Mouse (Mus musculus) testis, adult 2 months (tissue): ENCODE results near the gene Rsu1. TPM values are rescaled to one million over a fixed set of nuclear protein-coding genes. Genes with fewer than 3 reads are reported as not detected.
"Not testable (repeated sequence)": the region's sequence is repeated elsewhere in the genome, so short reads cannot be mapped to it uniquely, and the experiment has no call there.

Source experiments
- H3K27ac ChIP-seq: fragments of 200-500 bp; 2 replicates; pipeline ENCODE4 v1.5.1; 2012; ENCODE audit warnings: low read depth, low read length; ENCODE audit not compliant: control insufficient read depth, insufficient read depth
- H3K27me3 ChIP-seq: fragments of 200-500 bp; 2 replicates; pipeline ENCODE4 v1.6.1; 2012; ENCODE audit warnings: mild to moderate bottlenecking, low read length, moderate library complexity; ENCODE audit not compliant: control insufficient read depth, insufficient read depth
- H3K36me3 ChIP-seq: fragments of 200-500 bp; 2 replicates; pipeline ENCODE4 v1.6.1; 2012; ENCODE audit warnings: mild to moderate bottlenecking, low read length; ENCODE audit not compliant: control insufficient read depth, insufficient read depth
- H3K4me1 ChIP-seq: fragments of 200-500 bp; 2 replicates; pipeline ENCODE4 v1.6.1; 2012; ENCODE audit warnings: low read length; ENCODE audit not compliant: control insufficient read depth, insufficient read depth
- H3K4me3 ChIP-seq: fragments of 200-500 bp; 2 replicates; pipeline ENCODE4 v1.5.1; 2012; ENCODE audit warnings: low read depth, mild to moderate bottlenecking, low read length, moderate library complexity, mixed read lengths; ENCODE audit not compliant: control insufficient read depth
- CTCF ChIP-seq: fragments of 200-500 bp; IDR thresholded peaks from 2 replicates; pipeline ENCODE4 v1.5.1; 2012; ENCODE audit warnings: low read depth, mild to moderate bottlenecking, inconsistent platforms, low read length, moderate library complexity; ENCODE audit not compliant: control insufficient read depth, insufficient read depth, insufficient replicate concordance
- POLR2A ChIP-seq: fragments of 200-500 bp; IDR thresholded peaks from 2 replicates; pipeline ENCODE4 v1.6.1; 2012; ENCODE audit warnings: low read depth, mild to moderate bottlenecking, inconsistent platforms, low read length, moderate library complexity; ENCODE audit not compliant: control insufficient read depth
- polyA plus RNA-seq: library from polyadenylated mRNA; depleted of rRNA; stranded (reverse); fragments of >200 nt; gene quantifications from 2 replicates; pipeline ENCODE4 v1.2.3, GENCODE M21; 2012

Rsu1 gene
- polyA plus RNA-seq, 1 experiment: 11.7 TPM

GRCm38 (mm10) chr2:13195540-13195939 lies 75.7 kb downstream of the Rsu1 start:
- no peak overlapping the region for H3K27ac ChIP-seq
- H3K27me3 ChIP-seq: no peaks in the 10 kb centered on the region
- no peak overlapping the region for H3K4me3 ChIP-seq
- H3K36me3 ChIP-seq: no peaks in the 10 kb centered on the region
- TF ChIP-seq POLR2A (no peak), CTCF (no peak)
- H3K4me1 ChIP-seq: no peaks in the 10 kb centered on the region

DNA sequence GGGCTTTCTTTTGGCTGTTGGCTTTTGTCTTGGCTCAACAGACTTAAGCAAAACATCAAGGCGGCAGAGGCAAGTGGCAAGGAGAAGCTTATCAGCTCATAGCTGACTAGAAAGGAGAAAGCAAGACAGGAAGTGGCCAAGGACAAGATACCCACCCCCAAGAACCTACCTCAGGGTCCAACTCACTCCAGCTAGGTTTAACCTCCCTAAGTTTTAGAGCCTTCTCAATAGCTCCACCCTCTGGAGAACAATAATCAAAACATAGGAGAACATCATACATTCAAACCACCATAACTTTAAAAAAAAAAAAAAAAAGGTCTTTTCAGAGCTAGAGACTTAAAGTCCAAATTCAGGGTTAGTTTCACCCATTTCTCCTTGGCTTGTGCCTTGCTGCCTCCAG lies 79.1 kb downstream of the Rsu1 start:
- Histone ChIP-seq H3K36me3 (no peaks in the 10 kb centered on the region), H3K27ac (no peak overlapping the region), H3K27me3 (no peaks in the 10 kb centered on the region), H3K4me1 (no peaks in the 10 kb centered on the region), H3K4me3 (no peak overlapping the region)
- TF ChIP-seq POLR2A (no peak), CTCF (no peak)

- H3K4me3 ChIP-seq: no peak overlapping the region
- H3K36me3 ChIP-seq: no peaks in the 10 kb centered on the region
- no peaks in the 10 kb centered on the region for H3K4me1 ChIP-seq
- H3K27me3 ChIP-seq: no peaks in the 10 kb centered on the region
- no peak overlapping the region for H3K27ac ChIP-seq
- TF ChIP-seq CTCF: no peak
- TF ChIP-seq POLR2A: no peak
Observed at GRCm38 (mm10) chr2:13190767-13191166, 80.4 kb downstream of the Rsu1 start.

- Histone ChIP-seq H3K27me3 (no peaks in the 10 kb centered on the region), H3K4me1 (no peaks in the 10 kb centered on the region), H3K36me3 (no peaks in the 10 kb centered on the region), H3K27ac (no peak overlapping the region), H3K4me3 (no peak overlapping the region)
- TF ChIP-seq CTCF: no peak
- no peak for TF ChIP-seq POLR2A
Observed at GRCm38 (mm10) chr2:13188831-13189495, 82.3 kb downstream of the Rsu1 start.

DNA sequence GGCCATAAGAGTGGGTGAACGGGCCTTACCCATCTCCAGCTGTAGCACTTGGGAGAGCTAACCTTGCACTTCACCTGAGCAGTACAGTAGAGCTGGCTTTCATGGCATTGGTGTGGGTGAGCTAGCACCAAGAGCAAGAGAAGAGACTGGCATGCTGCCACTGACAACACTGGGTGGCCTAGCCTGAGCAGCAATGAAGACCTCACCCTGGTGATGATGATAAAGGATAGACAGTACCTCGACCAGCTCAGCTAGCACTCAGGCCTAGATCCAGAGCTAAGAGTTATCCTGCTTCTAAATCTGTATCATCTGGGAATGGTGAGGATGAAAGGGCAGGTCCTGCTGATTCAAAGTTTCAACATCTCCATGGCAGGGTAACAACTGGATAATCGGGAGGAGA lies 88.1 kb downstream of the Rsu1 start:
- no peak for TF ChIP-seq CTCF
- TF ChIP-seq POLR2A: no peak
- Histone ChIP-seq H3K27me3 (no peaks in the 10 kb centered on the region), H3K36me3 (no peaks in the 10 kb centered on the region), H3K27ac (no peak overlapping the region), H3K4me1 (no peaks in the 10 kb centered on the region), H3K4me3 (no peak overlapping the region)

DNA sequence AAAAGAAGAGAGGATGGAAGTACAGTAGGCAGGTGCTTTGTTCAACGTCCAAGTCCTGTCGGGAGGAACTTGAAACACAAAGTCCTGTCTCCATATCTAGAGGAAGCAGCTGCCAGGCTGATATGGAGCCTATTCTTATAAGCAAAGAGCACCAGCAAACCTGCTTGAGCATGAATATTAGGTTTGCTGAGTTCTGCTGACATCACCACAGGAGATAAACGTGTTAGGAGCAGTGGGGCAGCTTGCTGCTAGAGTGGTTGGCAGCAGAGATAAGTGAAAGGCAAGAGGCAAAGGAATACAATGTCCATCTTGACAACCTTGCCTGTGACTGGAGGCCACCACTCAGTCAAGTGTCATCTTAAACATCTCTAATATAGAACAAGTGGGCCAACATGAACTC lies 89.3 kb downstream of the Rsu1 start:
- not testable (repeated sequence) for H3K27me3 ChIP-seq, H3K4me1 ChIP-seq, H3K4me3 ChIP-seq, H3K27ac ChIP-seq, H3K36me3 ChIP-seq

DNA sequence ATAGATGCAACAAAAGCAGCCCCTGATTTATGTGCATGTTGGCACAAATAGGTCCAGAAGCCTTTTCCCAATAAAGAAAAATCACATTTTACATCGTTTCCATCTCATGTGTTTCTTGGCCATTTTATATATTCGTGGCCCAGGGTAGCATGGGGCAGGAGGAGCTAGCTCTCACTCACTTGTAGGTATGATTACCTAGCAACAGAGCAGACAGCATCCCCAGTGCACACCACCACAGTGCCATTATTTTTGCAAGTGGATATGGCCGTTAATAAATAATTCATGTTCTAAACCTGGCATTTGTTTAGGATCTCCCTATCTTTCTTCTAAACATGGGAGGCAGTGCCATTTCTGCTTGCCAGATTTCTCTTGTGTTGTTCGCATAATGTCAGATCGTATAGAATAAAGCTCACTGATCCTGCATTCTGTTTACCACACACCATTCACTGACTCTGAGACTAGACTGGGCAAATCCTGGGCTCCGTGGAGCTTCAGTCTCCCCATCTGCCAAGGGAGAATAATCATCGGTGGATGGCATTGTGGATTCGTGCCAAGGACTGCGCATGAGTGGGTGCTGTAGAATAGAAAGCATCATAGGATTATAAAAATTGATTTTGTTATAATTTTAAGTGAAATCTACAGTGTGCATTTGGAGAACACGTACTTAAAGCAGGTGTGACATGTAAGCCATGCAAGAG lies 93.4 kb downstream of the Rsu1 start:
- no peaks in the 10 kb centered on the region for H3K4me1 ChIP-seq
- H3K27ac ChIP-seq: no peak overlapping the region
- TF ChIP-seq CTCF (no peak), POLR2A (no peak)
- no peaks in the 10 kb centered on the region for H3K27me3 ChIP-seq
- H3K4me3 ChIP-seq: no peak overlapping the region
- no peaks in the 10 kb centered on the region for H3K36me3 ChIP-seq
